Mouse (Mus musculus) thymus, postnatal 4 days (tissue): ENCODE results near the gene Fam198b.

ENCODE experiments used
- DNase-seq: peaks from one replicate; pipeline ENCODE4 v3.0.0; 2021

Gene Fam198b

GRCm38 (mm10) chr3:79989250-79989649 lies 104.9 kb downstream of the Fam198b start:
- DNase-seq, result no peak

- no peak for DNase-seq
Observed at GRCm38 (mm10) chr3:79989911-79990310, 105.6 kb downstream of the Fam198b start.

- DNase-seq, result no peak
Observed at GRCm38 (mm10) chr3:79990480-79990879, 106.1 kb downstream of the Fam198b start.

- no peak for DNase-seq
Observed at GRCm38 (mm10) chr3:79994029-79994539, 109.8 kb downstream of the Fam198b start.

- DNase-seq, result no peak
Observed at GRCm38 (mm10) chr3:79995726-79996125, 111.4 kb downstream of the Fam198b start.
